Comparison of ENCODE assay signal across 8 mouse cellular contexts in the genomic region with DNA sequence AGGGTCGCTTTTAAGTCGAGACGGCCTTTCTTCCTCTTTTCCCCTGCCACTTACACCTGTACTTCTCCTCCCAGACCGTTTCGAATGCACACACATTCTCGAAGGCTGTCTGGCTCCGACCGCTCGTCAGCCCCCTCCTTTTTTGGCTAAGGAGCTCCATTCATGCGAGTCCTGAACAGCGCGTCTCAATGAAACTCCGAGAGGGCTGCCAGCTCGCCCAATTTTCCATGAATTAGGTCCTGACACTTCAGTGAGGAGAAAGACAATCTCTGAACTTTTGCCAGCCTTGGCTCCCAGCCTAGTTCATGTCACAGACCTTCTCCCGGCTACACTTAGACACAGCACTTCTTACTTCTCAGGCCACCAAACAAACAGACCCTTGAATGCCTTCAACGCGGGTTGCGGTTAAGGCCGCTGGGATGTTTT.
DNase-seq lines count a peak whose midpoint lies in the region; ATAC-seq lines count a peak whose summit lies in the region.

No protein-coding gene starts in this region.

- no peak overlapping the region for H3K4me3 ChIP-seq in intestine, embryonic 15.5 days (replicated peaks)
- H3K4me3 ChIP-seq in midbrain, embryonic 11.5 days (ENCODE audit: low read depth, low read length), result no peak overlapping the region

- no peaks in the 10 kb centered on the region for H3K9me3 ChIP-seq in intestine, embryonic 15.5 days
- no peaks in the 10 kb centered on the region for H3K9me3 ChIP-seq in midbrain, embryonic 11.5 days (ENCODE audit: control insufficient read depth, low read length)

- H3K36me3 ChIP-seq in intestine, embryonic 15.5 days, result 0 out of 2 replicates have a peak, but pooled peaks cover 2% of the 10 kb centered on the region
- H3K36me3 ChIP-seq in midbrain, embryonic 11.5 days (ENCODE audit: control insufficient read depth, insufficient read depth, low read length), result no peaks in the 10 kb centered on the region
- no peaks in the 10 kb centered on the region for H3K36me3 ChIP-seq in splenic B cell, adult 2 months (ENCODE audit: control insufficient read depth, insufficient read depth, low read length, poor library complexity, severe bottlenecking)

- no peaks in the 10 kb centered on the region for H3K27me3 ChIP-seq in intestine, embryonic 15.5 days (replicated peaks)
- H3K27me3 ChIP-seq in midbrain, embryonic 11.5 days (ENCODE audit: control insufficient read depth, insufficient read depth, low read length), result no peaks in the 10 kb centered on the region
- no peaks in the 10 kb centered on the region for H3K27me3 ChIP-seq in splenic B cell, adult 2 months (ENCODE audit: control insufficient read depth, insufficient read depth, low read length, poor library complexity, severe bottlenecking)

- no peak overlapping the region for H3K9ac ChIP-seq in intestine, embryonic 15.5 days
- H3K9ac ChIP-seq in midbrain, embryonic 11.5 days (ENCODE audit: low read length), result no peak overlapping the region

- peak; percentile 75 for DNase-seq in brain, adult 2 months (ENCODE audit: low read depth, low spot score)
- peak; percentile 59 for DNase-seq in embryo, embryonic 11 days
- peak; percentile 50 to 76 for DNase-seq in gastrocnemius, postnatal 4 days (ENCODE audit: low spot score in 2 of 2)
- peak; percentile 54 to 65 for DNase-seq in left cerebral cortex, adult 18-20 months (ENCODE audit: low spot score in 2 of 2)
- no peak for DNase-seq in midbrain, embryonic 11.5 days (ENCODE audit: low spot score, missing footprints)
- peak; percentile 3 for DNase-seq in splenic B cell, adult 2 months (ENCODE audit: low read depth, low spot score)
- no peak for DNase-seq in thymus, postnatal 10 days (ENCODE audit: low spot score in 2 of 2)

- 34% methylated on average over 19 of the region's 19 CpGs for WGBS in intestine, embryonic 15.5 days
- WGBS in midbrain, embryonic 11.5 days, result 33% methylated on average over 19 of the region's 19 CpGs

- peaks cover 17% of the 10 kb centered on the region for H3K4me1 ChIP-seq in intestine, embryonic 15.5 days (replicated peaks)
- H3K4me1 ChIP-seq in midbrain, embryonic 11.5 days (ENCODE audit: control insufficient read depth, insufficient read depth, low read length), result peaks cover 2% of the 10 kb centered on the region; the same call in 1 of the 2 replicates

- peak; percentile 68 for ATAC-seq in intestine, embryonic 15.5 days
- ATAC-seq in midbrain, embryonic 11.5 days (ENCODE audit: low FRiP score), result peak; percentile 78

- H3K27ac ChIP-seq in intestine, embryonic 15.5 days, result no peak overlapping the region
- H3K27ac ChIP-seq in midbrain, embryonic 11.5 days (ENCODE audit: low read depth, low read length), result no peak overlapping the region

- no peak overlapping the region; the same call in 1 of the 2 replicates for H3K4me2 ChIP-seq in intestine, embryonic 15.5 days (replicated peaks)
- peak overlapping the region; percentile 8; the same call in 1 of the 2 replicates for H3K4me2 ChIP-seq in midbrain, embryonic 11.5 days

Comparison
In these comparisons a context has a peak if more than half of its experiments do, and no peak if none do; other contexts are left out.
1. DNase-seq: peak in brain, adult 2 months (single experiment), embryo, embryonic 11 days (single experiment), gastrocnemius, postnatal 4 days (2 of 2), left cerebral cortex, adult 18-20 months (2 of 2) and splenic B cell, adult 2 months (single experiment); none in midbrain, embryonic 11.5 days (single experiment) and thymus, postnatal 10 days (0 of 2).